Mouse (Mus musculus): Measurements from ENCODE around the gene Urm1.
"Not testable (repeated sequence)": the region's sequence is repeated elsewhere in the genome, so short reads cannot be mapped to it uniquely, and the experiment has no call there.

Gene Urm1

DNA sequence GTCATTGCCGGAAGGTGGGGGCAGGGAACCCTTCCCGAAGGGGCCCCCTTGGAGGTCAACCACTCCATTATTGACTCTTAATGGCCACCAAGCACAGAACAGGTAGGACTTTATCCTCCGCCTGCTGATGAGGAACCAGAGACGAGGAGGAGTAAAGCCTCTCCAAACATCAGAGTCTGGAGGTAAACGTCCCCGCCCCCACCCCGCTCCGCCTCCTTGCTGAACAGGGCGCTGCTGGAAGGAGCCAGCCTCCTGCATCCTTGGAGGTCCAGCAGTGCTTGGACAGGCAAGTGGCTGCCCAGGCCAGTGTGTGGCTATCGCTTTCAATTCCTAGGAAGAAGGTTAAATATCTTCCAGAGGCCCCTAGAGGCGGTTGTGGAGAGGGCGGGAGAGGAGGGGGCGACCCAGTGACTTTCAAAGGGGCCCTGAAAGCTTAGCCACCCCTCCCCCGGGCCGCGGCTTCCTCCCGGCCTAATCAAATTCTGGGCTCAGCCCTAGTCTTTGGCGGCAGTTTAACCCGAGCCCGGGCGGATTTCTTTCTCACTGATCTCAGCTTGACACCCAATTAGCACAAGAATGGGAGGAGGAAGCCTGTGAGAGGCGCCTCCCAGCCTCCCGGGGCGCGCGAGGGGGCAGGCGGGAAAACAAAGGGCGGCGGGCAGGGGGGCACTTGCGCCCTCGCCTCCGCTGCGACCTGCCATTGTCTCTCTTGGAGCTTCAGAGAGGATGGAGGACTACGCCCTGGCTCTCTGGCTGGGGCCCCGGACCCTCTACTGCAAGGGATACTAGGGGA, at the start of gene Urm1:
Urm1 (plus strand) TSS at position 51 of the 793 bp plus-strand sequence.
- in situ Hi-C loops (cut with MboI, MseI), result no loop called here

- in situ Hi-C loops (cut with MboI, MseI), result loop anchor here in 1 of 2 experiments (5.0 kb wide), 1 partner anchor 82 kb away; no protein-coding TSS in a partner anchor
These were observed 49.7 kb upstream of the Urm1 start for GRCm38 (mm10) chr2:29770162-29770561.

DNA sequence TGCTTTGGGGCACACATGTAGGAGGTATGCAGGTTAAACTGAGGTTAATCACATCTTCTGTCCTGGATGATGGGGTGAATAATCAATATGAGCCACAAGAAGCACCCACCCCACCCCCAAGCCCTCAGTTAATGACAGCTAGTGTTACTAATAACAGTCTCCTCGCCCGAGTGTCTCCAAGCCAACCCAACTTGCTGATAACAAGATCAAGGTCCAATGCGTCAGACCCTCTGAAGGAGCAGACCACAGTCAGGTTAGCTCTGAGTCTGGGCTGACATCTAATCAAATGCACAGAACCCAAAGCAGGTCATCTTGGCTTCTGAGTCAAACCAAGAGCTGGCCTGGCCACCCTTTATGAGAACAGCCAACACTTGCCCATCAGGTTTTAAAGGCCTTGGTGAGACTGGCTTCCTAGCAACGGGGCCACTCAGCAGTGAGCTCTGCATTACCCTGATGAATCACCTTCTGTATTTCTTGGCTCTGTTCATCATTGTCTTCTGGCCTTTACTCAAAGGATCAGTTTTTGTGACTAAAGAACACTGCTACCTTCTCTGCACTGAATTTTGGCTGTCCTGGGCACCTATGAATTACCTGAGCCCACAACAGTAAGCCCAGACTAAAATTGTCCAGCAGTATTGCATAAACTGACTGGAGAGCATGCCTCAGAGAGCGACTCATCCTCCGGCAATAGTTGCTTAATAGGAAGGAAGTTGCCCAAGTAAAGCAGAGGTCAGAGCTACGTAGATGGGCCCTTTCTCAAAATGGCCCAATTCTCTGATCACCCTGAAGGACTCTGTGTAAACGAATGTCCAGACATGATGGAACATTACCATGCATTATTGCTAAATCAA, 48.0 kb upstream of the Urm1 start:
- in situ Hi-C loops (cut with MboI, MseI), result loop anchor here in 1 of 2 experiments (5.0 kb wide), 1 partner anchor 80 kb away; no protein-coding TSS in a partner anchor

DNA sequence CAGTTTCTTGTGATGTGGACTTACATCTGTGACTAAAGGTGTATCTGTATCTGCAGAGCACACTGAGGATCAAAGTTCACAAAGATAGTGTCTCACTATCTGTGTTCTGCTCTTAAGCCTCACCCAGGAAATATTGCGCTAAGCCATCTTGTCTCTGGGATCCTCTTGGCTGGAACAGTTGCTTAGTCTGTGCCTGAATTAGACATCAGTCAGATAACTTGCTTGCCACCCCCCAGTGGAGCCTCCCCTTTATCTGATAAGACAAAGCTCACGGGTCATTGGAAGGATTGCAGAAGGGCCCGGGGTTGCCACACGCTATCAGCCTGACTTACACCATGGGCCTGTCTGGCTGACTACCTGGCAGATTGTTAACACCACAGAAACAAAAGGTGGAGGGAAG, 46.6 kb upstream of the Urm1 start:
- in situ Hi-C loops (cut with MboI, MseI), result loop anchor here in 1 of 2 experiments (5.0 kb wide), 1 partner anchor 79 kb away; no protein-coding TSS in a partner anchor

- in situ Hi-C loops (cut with MboI, MseI), result not testable (repeated sequence)
These were observed 38.6 kb upstream of the Urm1 start for GRCm38 (mm10) chr2:29781256-29781655.

GRCm38 (mm10) chr2:29784290-29784689, 35.6 kb upstream of the Urm1 start:
- in situ Hi-C loops (cut with MboI, MseI), result no loop called here

- in situ Hi-C loops (cut with MboI, MseI), result no loop called here
These were observed 32.6 kb upstream of the Urm1 start, which contains the start of gene Coq4 for GRCm38 (mm10) chr2:29787104-29787917. Gene Coq4 (plus strand): TSS chr2:29787493.

DNA sequence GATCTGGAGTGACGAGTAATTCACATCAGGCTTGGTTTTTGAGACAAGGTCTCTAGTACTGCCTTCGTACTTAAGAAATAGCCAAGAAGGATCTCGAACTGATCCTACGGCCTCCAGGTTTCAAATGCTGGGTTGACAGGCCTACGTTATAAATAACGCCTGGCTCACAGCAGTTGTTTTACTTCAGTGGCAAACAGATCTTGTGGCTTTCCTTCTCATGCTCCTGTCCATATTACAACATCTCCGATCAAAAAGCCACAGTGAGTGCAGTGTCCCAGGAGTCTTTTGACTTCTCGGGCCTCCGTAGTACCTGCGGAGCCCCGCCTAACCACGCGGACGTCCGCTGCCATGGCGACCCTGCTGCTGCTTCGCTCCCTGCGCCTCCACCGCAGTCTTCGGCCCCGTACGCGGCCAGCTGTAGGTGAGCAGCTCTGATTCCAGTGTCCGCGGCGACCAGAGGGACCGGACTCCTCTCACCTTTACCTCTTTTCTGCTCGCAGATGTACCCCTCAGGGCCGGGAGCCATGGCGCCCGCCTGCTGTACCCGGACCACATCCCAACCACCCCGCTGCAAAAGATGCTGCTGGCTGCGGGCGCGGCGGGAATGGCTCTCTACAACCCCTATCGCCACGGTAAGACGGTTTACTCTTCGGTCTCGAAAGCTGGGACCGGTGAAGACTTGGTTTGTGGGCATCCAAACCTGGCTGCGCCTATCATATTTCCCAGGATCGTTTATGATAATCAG, 31.8 kb upstream of the Urm1 start, which contains the start of gene Trub2:
Trub2 (minus strand) TSS at position 566 of the 745 bp plus-strand sequence.
- in situ Hi-C loops (cut with MboI, MseI), result no loop called here

- in situ Hi-C loops (cut with MboI, MseI), result no loop called here
These were observed 26.9 kb upstream of the Urm1 start for GRCm38 (mm10) chr2:29792772-29793487.

DNA sequence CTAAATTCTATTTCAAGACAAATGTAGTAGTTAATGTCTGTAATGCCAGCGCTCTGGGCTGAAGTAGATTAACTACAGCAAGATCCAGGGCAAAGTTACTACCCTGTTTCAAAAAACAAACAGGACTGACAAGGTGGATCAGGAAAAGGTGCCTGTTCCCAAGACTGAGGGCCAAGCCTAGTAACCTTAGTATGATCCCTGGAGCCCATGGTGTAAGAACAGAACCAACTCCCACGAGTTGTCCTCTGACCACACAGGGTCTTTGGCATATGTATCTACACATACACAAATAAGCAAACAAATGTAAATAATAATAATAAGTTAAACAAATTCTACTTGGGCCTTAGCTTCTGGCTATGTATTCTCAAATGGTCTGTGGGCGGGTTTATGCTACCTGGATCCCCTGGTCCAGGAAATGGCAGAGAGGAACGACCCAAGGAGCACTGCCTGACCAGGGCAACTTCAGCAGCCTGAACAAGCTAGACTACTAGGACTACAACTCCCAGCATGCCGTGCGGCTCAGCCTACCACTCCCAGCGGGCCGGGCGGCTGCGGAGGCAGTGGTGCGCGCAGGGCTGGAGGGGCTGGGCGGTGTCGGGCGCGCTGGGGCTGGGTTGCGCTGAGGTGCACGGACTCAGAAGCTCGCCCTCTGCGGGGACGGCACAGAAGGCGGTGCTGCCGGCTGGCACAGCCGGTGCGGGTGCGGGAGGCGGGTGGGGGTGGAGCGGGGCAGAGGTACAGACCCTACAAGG, 17.6 kb upstream of the Urm1 start, which contains the start of gene Slc27a4:
Slc27a4 (plus strand) TSS at position 560 of the 752 bp plus-strand sequence.
- in situ Hi-C loops (cut with MboI, MseI), result no loop called here

DNA sequence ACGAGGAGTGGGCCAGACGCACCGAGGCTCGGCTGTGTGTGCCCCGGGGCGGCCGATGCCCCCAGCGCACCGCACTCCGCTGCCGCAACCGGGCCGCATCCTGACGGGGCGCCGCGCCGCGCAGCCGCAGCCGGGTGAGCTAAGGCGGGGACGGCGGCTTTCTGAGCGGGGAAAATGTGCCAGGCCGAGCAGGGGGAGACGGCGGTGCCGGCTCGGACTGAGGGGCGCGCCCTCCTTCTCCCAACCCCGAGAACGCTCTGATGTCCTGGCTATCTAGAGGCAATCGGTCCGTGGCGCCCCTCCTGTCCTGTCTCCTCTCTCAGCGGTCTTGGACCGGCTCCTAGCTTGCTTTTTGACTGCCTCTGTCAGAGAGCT, 17.1 kb upstream of the Urm1 start:
- in situ Hi-C loops (cut with MboI, MseI), result no loop called here

- in situ Hi-C loops (cut with MboI, MseI), result no loop called here
These were observed 16.5 kb upstream of the Urm1 start for GRCm38 (mm10) chr2:29803400-29803831.

- in situ Hi-C loops (cut with MboI, MseI), result loop anchor here in 1 of 2 experiments (5.0 kb wide), 1 partner anchor 41 kb away; no protein-coding TSS in a partner anchor
These were observed 4.0 kb upstream of the Urm1 start for GRCm38 (mm10) chr2:29815678-29816371.

DNA sequence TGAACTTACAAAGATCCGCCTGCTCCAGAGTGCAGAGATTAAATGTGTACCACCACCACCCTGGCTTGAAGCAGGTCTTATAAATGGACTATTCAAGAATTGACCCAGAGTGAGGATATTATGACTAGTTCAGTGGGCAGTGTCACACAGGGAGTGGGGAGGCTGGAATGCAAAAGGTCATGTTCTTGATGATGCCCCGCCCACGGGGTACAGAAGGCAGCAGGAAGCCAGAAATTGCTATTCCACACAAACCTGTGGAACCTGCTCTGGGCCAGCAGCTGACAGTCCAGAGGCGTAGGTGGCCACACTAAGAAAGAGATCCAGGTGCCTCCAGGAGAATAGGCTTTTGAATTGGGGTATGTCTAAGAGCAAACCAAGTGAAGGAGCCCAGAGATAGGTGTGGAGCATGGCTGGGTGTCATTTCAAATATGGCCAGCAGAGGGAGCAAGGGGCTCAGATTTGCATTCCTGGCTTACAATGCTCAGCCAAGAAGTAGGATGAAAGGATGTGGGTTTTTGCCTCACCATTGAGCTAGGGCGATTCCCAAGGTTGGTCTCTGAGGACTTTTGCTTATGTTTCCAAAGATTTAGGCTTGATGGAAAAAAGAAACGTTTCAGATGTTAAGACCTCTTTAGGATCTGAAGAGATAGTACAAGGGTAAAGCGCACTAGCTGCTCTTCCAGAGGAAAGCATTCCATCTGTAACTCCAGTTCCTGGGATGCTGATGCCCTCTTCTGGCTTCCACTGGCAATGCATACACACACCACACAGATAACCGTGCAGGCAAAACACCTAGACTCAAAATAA, 2.2 kb upstream of the Urm1 start:
- in situ Hi-C loops (cut with MboI, MseI), result loop anchor here in 1 of 2 experiments (5.0 kb wide), 1 partner anchor 40 kb away; no protein-coding TSS in a partner anchor

- in situ Hi-C loops (cut with MboI, MseI), result loop anchor here in 1 of 2 experiments (5.0 kb wide), 1 partner anchor 38 kb away; no protein-coding TSS in a partner anchor
These were observed 512 bp upstream of the Urm1 start for GRCm38 (mm10) chr2:29819363-29819762.

GRCm38 (mm10) chr2:29826318-29826925, 6.5 kb downstream of the Urm1 start:
- in situ Hi-C loops (cut with MboI, MseI), result no loop called here
